Mouse (Mus musculus) gastrocnemius, postnatal 25 days (tissue): Measurements from ENCODE around the gene Ehhadh. TPM values are rescaled to one million over a fixed set of nuclear protein-coding genes. Genes with fewer than 3 reads are reported as not detected.

Experiments
- DNase-seq: peaks from one replicate; pipeline ENCODE4 v3.0.0; 2022
- total RNA-seq, 2 experiments: library from RNA; stranded (reverse); gene quantifications; 1 replicate in 1 of 2; 2 replicates in 1 of 2; pipeline ENCODE4 v1.2.3; 2021

Gene Ehhadh
- total RNA-seq, 2 experiments from 2014 or later, result 3.4 to 4.4 TPM

- DNase-seq, result peak; percentile 33
Measured at GRCm38 (mm10) chr16:21727897-21728364, 59.7 kb downstream of the Ehhadh start.

DNA sequence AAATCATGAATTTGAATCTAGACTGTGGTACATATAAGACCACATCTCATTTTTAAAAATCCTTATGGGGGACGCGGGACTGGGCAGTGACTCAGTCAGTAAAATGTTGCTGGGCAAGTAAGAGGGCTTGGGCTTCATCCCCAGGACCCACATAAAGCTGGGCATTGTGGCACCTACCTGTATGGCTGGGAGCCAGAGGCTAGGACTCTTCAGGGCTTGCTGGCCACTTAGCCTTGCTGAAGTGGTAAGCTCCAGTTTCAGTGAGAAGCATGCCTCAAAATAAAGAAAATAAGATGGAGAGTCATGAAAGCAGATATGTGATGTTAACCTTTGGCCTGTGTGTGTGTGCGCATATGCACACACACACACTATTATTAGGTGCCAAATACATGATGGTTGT lies 60.2 kb downstream of the Ehhadh start:
- DNase-seq, result no peak

DNA sequence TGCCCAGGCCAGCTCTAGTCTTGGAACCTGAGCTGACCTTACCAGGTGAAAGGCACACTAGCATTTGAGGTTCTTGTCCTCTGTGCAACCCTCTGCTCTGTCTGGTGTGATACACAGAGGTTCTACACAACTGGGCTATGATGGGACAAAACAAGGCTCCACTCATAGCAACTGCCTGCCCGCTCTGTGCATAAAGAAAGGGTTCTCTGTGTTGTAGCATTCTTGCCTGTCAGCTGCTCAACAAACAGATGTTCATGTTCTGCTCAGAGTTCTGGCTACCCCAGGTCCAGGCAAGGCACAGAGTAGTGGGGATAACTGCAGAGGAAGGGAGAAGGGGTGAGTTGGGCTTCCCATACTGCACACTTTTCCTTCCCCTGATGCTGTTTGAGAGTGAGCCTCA lies 63.3 kb downstream of the Ehhadh start:
- no peak for DNase-seq

DNA sequence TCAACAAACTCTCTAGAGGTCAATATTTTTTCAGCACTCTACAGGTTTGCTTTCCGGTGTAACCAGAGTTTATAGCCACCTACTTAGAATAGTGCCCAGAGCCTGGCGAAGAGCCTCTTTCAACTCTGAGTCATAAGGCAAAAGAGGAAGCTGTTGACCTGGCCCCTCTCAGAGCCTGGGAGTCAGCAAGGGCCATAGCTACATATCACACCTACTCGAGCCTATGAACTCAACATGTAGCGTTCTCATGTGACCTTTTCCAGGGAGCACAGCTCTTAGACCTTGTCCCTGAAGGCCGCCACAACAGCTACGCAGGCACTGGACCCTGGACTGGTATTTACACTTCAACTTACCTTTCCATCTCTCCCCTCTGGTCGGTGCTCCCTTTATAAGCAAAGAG lies 67.8 kb downstream of the Ehhadh start:
- DNase-seq, result no peak

DNA sequence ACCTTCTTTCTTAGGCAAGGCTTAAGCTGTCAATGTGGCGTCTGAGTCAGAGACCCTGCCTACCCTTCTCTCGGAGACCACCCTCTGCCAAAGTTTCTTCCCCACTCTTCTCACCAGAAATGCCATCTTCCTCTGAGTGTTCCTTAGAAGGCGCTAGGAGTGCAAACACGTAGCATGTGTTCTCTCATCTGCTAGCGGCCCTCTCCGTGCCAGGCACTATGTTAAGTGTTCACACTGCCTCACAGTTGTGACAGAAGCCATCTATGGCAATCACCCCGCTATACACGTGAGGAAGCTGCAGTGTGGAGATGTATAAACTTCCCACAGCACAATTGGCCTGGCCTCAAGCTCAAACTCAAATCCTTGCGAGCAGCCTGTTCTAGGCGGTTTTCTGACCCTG lies 73.1 kb downstream of the Ehhadh start:
- DNase-seq, result no peak

Other genes starting within 250 kb of the Ehhadh start
- gene 2510009E07Rik, start 93.1 kb downstream of the Ehhadh start, total RNA-seq, result 10 to 100 TPM; 23.3 to 25.0 TPM
- under 1 TPM; 0.41 to 0.46 TPM for gene Map3k13, start 6.5 kb upstream of the Ehhadh start, total RNA-seq
- gene Tmem41a, start 159.7 kb upstream of the Ehhadh start, total RNA-seq, result 1 to 10 TPM; 3.8 to 5.4 TPM
- gene Liph, start 207.9 kb upstream of the Ehhadh start, total RNA-seq, result not detected
- 10 to 100 TPM; 22.9 to 27.3 TPM for gene Senp2, start 221.7 kb upstream of the Ehhadh start, total RNA-seq